Comparison of ENCODE assay signal across 9 mouse cellular contexts in the genomic region with DNA sequence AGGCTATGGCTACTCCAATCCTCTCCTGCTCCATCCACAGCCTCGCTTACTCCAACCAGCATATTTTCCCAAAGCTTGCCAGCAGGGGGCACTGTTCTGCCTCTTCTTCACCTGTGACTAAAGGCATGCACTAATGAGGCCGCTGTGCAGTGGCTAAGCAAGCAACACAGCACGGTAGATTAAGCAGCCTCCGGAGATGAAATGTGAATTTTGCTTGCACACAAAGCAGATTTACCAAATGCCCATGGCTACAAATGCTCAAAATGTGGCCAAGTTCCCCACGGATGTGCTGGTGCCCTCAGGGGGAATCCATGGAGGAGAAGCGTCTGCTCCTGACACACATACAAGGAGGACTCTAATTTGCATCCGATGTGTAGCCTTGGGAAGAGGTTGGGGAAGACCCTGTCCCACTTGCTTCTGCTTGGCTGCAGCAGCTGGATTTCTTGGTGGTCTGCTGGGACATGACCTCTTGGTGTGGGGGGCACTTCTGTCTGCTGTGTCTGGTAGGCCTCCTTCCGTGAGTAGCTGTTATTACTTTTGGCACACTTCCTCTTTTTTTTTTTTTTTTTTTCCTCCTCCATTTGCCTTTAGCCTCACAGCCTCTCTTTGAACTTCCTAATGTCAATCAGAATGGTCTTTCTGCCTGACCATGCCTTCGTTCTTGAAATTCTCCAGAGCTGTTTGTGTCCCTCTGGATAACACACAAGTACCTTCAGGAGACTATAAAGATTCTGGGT.
DNase-seq lines count a peak whose midpoint lies in the region; ATAC-seq and TF ChIP-seq lines count a peak whose summit lies in the region.
"Had no signal": no experiment of that assay in that cellular context is flagged by ENCODE, and none has a peak within 500 bp of the region (broad histone marks: within the 10 kb centered on the region; RNA-seq: fewer than 3 reads in every experiment).

No protein-coding gene starts in this region.

- no peak overlapping the region for H3K27ac ChIP-seq in midbrain, postnatal 0 days (ENCODE audit: low read depth, low read length)
- H3K27ac ChIP-seq: lung, embryonic 15.5 days had no signal

- 19% methylated on average over 9 of the region's 9 CpGs for WGBS in midbrain, postnatal 0 days

- no peaks in the 10 kb centered on the region for H3K36me3 ChIP-seq in midbrain, postnatal 0 days (ENCODE audit: insufficient read depth, low read length)
- H3K36me3 ChIP-seq: lung, embryonic 15.5 days had no signal

- H3K4me1 ChIP-seq in midbrain, postnatal 0 days (ENCODE audit: insufficient read depth, low read length): no peaks in the 10 kb centered on the region
- H3K4me1 ChIP-seq: lung, embryonic 15.5 days had no signal

- DNase-seq in heart, adult 18-20 months: peak; percentile 7 to 28
- DNase-seq in heart, postnatal 25 days (ENCODE audit: low spot score): no peak
- peak; percentile 39 for DNase-seq in cerebellum, adult 8-10 months
- DNase-seq in kidney, adult 18-20 months: peak; percentile 61
- DNase-seq in left cerebral cortex, postnatal 14 days (ENCODE audit: low spot score in 2 of 2): peak; percentile 80 to 88
- DNase-seq in midbrain, postnatal 0 days (ENCODE audit: low spot score): peak; percentile 83
- DNase-seq in thymus, postnatal 0 days (ENCODE audit: low spot score): peak; percentile 10

- no peaks in the 10 kb centered on the region for H3K27me3 ChIP-seq in midbrain, postnatal 0 days (ENCODE audit: insufficient read depth, low read length)
- H3K27me3 ChIP-seq: lung, embryonic 15.5 days had no signal

- peak; percentile 84 for TF ChIP-seq CTCF in midbrain, postnatal 0 days (IDR thresholded peaks at IDR 0.05)

- H3K9me3 ChIP-seq in midbrain, postnatal 0 days (ENCODE audit: low read length): no peaks in the 10 kb centered on the region
- H3K9me3 ChIP-seq: lung, embryonic 15.5 days had no signal

- intact Hi-C loops in heart, postnatal 25 days (cut with DNase I): no loop called here
- intact Hi-C loops in left cerebral cortex, postnatal 14 days (cut with DNase I): no loop called here

- peak; percentile 100 for ATAC-seq in frontal cortex, adult (ENCODE audit: low TSS enrichment)
- peak; percentile 74 for ATAC-seq in midbrain, postnatal 0 days (ENCODE audit: low FRiP score)

- no peak overlapping the region for H3K4me2 ChIP-seq in midbrain, postnatal 0 days (ENCODE audit: low read depth, low read length, poor library complexity, severe bottlenecking)
- H3K4me2 ChIP-seq: lung, embryonic 15.5 days had no signal

- H3K4me3 ChIP-seq in midbrain, postnatal 0 days (ENCODE audit: low read depth, low read length): no peak overlapping the region
- H3K4me3 ChIP-seq: lung, embryonic 15.5 days had no signal

- H3K9ac ChIP-seq in midbrain, postnatal 0 days (replicated peaks; ENCODE audit: low read length, poor library complexity, severe bottlenecking): no peak overlapping the region
- H3K9ac ChIP-seq: lung, embryonic 15.5 days had no signal
